15 mouse cellular contexts compared by ENCODE assay signal in genomic region chr14:34615625-34616024, GRCm38 (mm10). TPM values are rescaled to one million over a fixed set of nuclear protein-coding genes. Genes with fewer than 3 reads are reported as not detected.
DNase-seq lines count a peak whose midpoint lies in the region; ATAC-seq and TF ChIP-seq lines count a peak whose summit lies in the region.
"Had no signal": no experiment of that assay in that cellular context is flagged by ENCODE, and none has a peak within 500 bp of the region (broad histone marks: within the 10 kb centered on the region; RNA-seq: fewer than 3 reads in every experiment).

No protein-coding gene starts in this region.

- H3K9me3 ChIP-seq in heart, embryonic 12.5 days (replicated peaks), result no peaks in the 10 kb centered on the region
- no peaks in the 10 kb centered on the region for H3K9me3 ChIP-seq in lung, embryonic 14.5 days (ENCODE audit: low read depth, low read length)
- no peaks in the 10 kb centered on the region for H3K9me3 ChIP-seq in ES-Bruce4 (replicated peaks; ENCODE audit: control insufficient read depth, insufficient read depth, low read length, poor library complexity, severe bottlenecking)
- H3K9me3 ChIP-seq in stomach, embryonic 14.5 days (ENCODE audit: control insufficient read depth, low read depth, low read length), result no peaks in the 10 kb centered on the region
- H3K9me3 ChIP-seq: embryonic facial prominence, embryonic 15.5 days; forebrain, embryonic 10.5 days; limb, embryonic 13.5 days; midbrain, embryonic 13.5 days had no signal

- no peak for TF ChIP-seq CTCF in lung, embryonic 14.5 days (IDR thresholded peaks at IDR 0.05; ENCODE audit: low read depth)
- TF ChIP-seq CTCF in ES-Bruce4 (IDR thresholded peaks at IDR 0.05; ENCODE audit: low read depth, low read length), result no peak

- peak overlapping the region; percentile 77; the same call in 1 of the 2 replicates for H3K4me2 ChIP-seq in heart, embryonic 12.5 days
- H3K4me2 ChIP-seq in lung, embryonic 14.5 days, result peak overlapping the region; percentile 53
- H3K4me2 ChIP-seq in stomach, embryonic 14.5 days (replicated peaks; ENCODE audit: low read depth, low read length), result no peak overlapping the region

- H3K36me3 ChIP-seq in heart, embryonic 12.5 days, result no peaks in the 10 kb centered on the region
- H3K36me3 ChIP-seq in lung, embryonic 14.5 days (ENCODE audit: insufficient read depth), result no peaks in the 10 kb centered on the region
- no peaks in the 10 kb centered on the region for H3K36me3 ChIP-seq in ES-Bruce4 (ENCODE audit: control insufficient read depth, insufficient read depth, low read length, poor library complexity, severe bottlenecking)
- no peaks in the 10 kb centered on the region for H3K36me3 ChIP-seq in stomach, embryonic 14.5 days (ENCODE audit: control insufficient read depth, insufficient read depth, low read length)
- H3K36me3 ChIP-seq: embryonic facial prominence, embryonic 15.5 days; forebrain, embryonic 10.5 days; limb, embryonic 13.5 days; midbrain, embryonic 13.5 days had no signal

- H3K9ac ChIP-seq in heart, embryonic 12.5 days, result no peak overlapping the region
- no peak overlapping the region for H3K9ac ChIP-seq in lung, embryonic 14.5 days
- H3K9ac ChIP-seq in ES-Bruce4 (ENCODE audit: low read depth, poor library complexity, severe bottlenecking), result peak overlapping the region; percentile 3; the same call in 1 of the 2 replicates
- no peak overlapping the region for H3K9ac ChIP-seq in stomach, embryonic 14.5 days (replicated peaks; ENCODE audit: low read depth, low read length)
- H3K9ac ChIP-seq: embryonic facial prominence, embryonic 15.5 days; limb, embryonic 13.5 days; midbrain, embryonic 13.5 days had no signal

- DNase-seq in heart, adult 11 months, result no peak
- peak; percentile 31 for DNase-seq in lung, embryonic 14.5 days
- no peak for DNase-seq in lung, postnatal 4 days
- DNase-seq in embryo, embryonic 10.5 days (ENCODE audit: low spot score), result no peak
- DNase-seq: cerebellum, adult 2 months; heart, adult 18-20 months; spleen, adult 18-20 months had no signal

- WGBS in heart, embryonic 12.5 days, result 62% methylated on average over 4 of the region's 4 CpGs
- 36% methylated on average over 4 of the region's 4 CpGs for WGBS in lung, embryonic 14.5 days
- WGBS in stomach, embryonic 14.5 days, result 34% methylated on average over 4 of the region's 4 CpGs

- no peak for ATAC-seq in heart, embryonic 12.5 days (ENCODE audit: insufficient number of reproducible peaks, low FRiP score)
- peak; percentile 74 for ATAC-seq in lung, embryonic 14.5 days (ENCODE audit: insufficient read depth)
- 0 out of 2 replicates have a peak, but pooled peaks have one; percentile 18 for ATAC-seq in stomach, embryonic 14.5 days (ENCODE audit: insufficient number of reproducible peaks, insufficient read depth, low FRiP score, low read depth)
- ATAC-seq: midbrain, embryonic 13.5 days had no signal

- no peak for TF ChIP-seq POLR2A in ES-Bruce4 (IDR thresholded peaks at IDR 0.05; ENCODE audit: insufficient read depth, low read length)

- TF ChIP-seq EP300 in ES-Bruce4 (IDR thresholded peaks at IDR 0.05; ENCODE audit: insufficient read depth, low read depth, low read length), result no peak

- peaks cover 28% of the 10 kb centered on the region for H3K27me3 ChIP-seq in heart, embryonic 12.5 days (replicated peaks)
- H3K27me3 ChIP-seq in lung, embryonic 14.5 days (ENCODE audit: insufficient read depth, low read length), result peaks cover 18% of the 10 kb centered on the region; the same call in 1 of the 2 replicates
- H3K27me3 ChIP-seq in ES-Bruce4 (ENCODE audit: control insufficient read depth, insufficient read depth, low read length, poor library complexity, severe bottlenecking), result no peaks in the 10 kb centered on the region
- no peaks in the 10 kb centered on the region for H3K27me3 ChIP-seq in stomach, embryonic 14.5 days (ENCODE audit: control insufficient read depth, insufficient read depth, low read length)

- no peak overlapping the region for H3K27ac ChIP-seq in heart, embryonic 12.5 days (ENCODE audit: poor library complexity, severe bottlenecking)
- no peak overlapping the region for H3K27ac ChIP-seq in lung, embryonic 14.5 days (ENCODE audit: low read depth)
- peak overlapping the region; percentile 79 for H3K27ac ChIP-seq in ES-Bruce4 (ENCODE audit: insufficient read depth, low read length)
- peak overlapping the region; percentile 63 for H3K27ac ChIP-seq in stomach, embryonic 14.5 days (ENCODE audit: low read length)
- H3K27ac ChIP-seq: limb, embryonic 13.5 days; midbrain, embryonic 13.5 days had no signal

- no peak overlapping the region for H3K4me3 ChIP-seq in heart, embryonic 12.5 days
- H3K4me3 ChIP-seq in lung, embryonic 14.5 days (ENCODE audit: low read depth, low read length), result no peak overlapping the region
- H3K4me3 ChIP-seq in ES-Bruce4 (ENCODE audit: low read depth, low read length), result no peak overlapping the region
- no peak overlapping the region for H3K4me3 ChIP-seq in stomach, embryonic 14.5 days (ENCODE audit: low read depth, low read length)

- peaks cover 16% of the 10 kb centered on the region for H3K4me1 ChIP-seq in heart, embryonic 12.5 days (replicated peaks)
- H3K4me1 ChIP-seq in lung, embryonic 14.5 days (ENCODE audit: insufficient read depth), result 0 out of 2 replicates have a peak, but pooled peaks cover 4% of the 10 kb centered on the region
- peaks cover 8% of the 10 kb centered on the region for H3K4me1 ChIP-seq in ES-Bruce4 (ENCODE audit: control insufficient read depth, insufficient read depth, low read length)
- 0 out of 2 replicates have a peak, but pooled peaks cover 3% of the 10 kb centered on the region for H3K4me1 ChIP-seq in stomach, embryonic 14.5 days (ENCODE audit: control insufficient read depth, insufficient read depth, low read length)

RNA-seq across cellular contexts. Expression of gene Opn4, which starts 15.7 kb away (rescaled TPM):
- 4.3 and 4.9 TPM in 2 replicates for polyA plus RNA-seq in heart, embryonic 12.5 days (2016; fragmentation: Nextera tagmentation; extraction: Ambion mirVana)
- not detected in 2 replicates for polyA plus RNA-seq in lung, embryonic 14.5 days (2014; fragmentation: Nextera tagmentation; extraction: Ambion mirVana)
- not detected in 2 replicates for polyA plus RNA-seq in ES-Bruce4 (2011; ENCODE audit: insufficient read depth, insufficient read length, low read depth, missing spikeins)
- not detected in 2 replicates for polyA plus RNA-seq in stomach, embryonic 14.5 days (2014; fragmentation: Nextera tagmentation; extraction: Ambion mirVana)
- polyA plus RNA-seq: hindbrain, embryonic 11.5 days; limb, embryonic 13.5 days had no signal

RNA-seq across cellular contexts. Expression of gene Ldb3, which starts 27.1 kb away (rescaled TPM):
- polyA plus RNA-seq in heart, embryonic 12.5 days (2016; fragmentation: Nextera tagmentation; extraction: Ambion mirVana), result 226 and 239 TPM in 2 replicates
- 0.79 and 4.2 TPM in 2 replicates for polyA plus RNA-seq in lung, embryonic 14.5 days (2014; fragmentation: Nextera tagmentation; extraction: Ambion mirVana)
- 3.4 and 4.0 TPM in 2 replicates for polyA plus RNA-seq in ES-Bruce4 (2011; ENCODE audit: insufficient read depth, insufficient read length, low read depth, missing spikeins)
- 1.3 and 1.8 TPM in 2 replicates for polyA plus RNA-seq in stomach, embryonic 14.5 days (2014; fragmentation: Nextera tagmentation; extraction: Ambion mirVana)

RNA-seq across cellular contexts. Expression of gene Wapl, which starts 58.1 kb away (rescaled TPM):
- polyA plus RNA-seq in heart, embryonic 12.5 days (2016; fragmentation: Nextera tagmentation; extraction: Ambion mirVana), result 24.0 and 25.1 TPM in 2 replicates
- polyA plus RNA-seq in lung, embryonic 14.5 days (2014; fragmentation: Nextera tagmentation; extraction: Ambion mirVana), result 28.2 and 29.2 TPM in 2 replicates
- polyA plus RNA-seq in ES-Bruce4 (2011; ENCODE audit: insufficient read depth, insufficient read length, low read depth, missing spikeins), result 205 and 231 TPM in 2 replicates
- polyA plus RNA-seq in stomach, embryonic 14.5 days (2014; fragmentation: Nextera tagmentation; extraction: Ambion mirVana), result 31.1 and 33.6 TPM in 2 replicates

Comparison
In these comparisons a context has a peak if more than half of its experiments do, and no peak if none do; other contexts are left out.
1. H3K27ac ChIP-seq: peak in ES-Bruce4 (single experiment) and stomach, embryonic 14.5 days (single experiment); none in heart, embryonic 12.5 days (single experiment) and lung, embryonic 14.5 days (single experiment).
2. RNA of gene Ldb3, which starts 27.1 kb away (polyA plus RNA-seq): 226 to 239 TPM in heart, embryonic 12.5 days; 3.4 to 4.0 TPM in ES-Bruce4, 1.3 to 1.8 TPM in stomach, embryonic 14.5 days and 0.79 to 4.2 TPM in lung, embryonic 14.5 days; every median in the first group is over 10 times any median in the second.